Mouse (Mus musculus) embryonic facial prominence, embryonic 10.5 days (tissue): ENCODE data around the gene Il1rap. TPM values are rescaled to one million over a fixed set of nuclear protein-coding genes. Genes with fewer than 3 reads are reported as not detected.

Experiments used
- DNase-seq: peaks from one replicate; pipeline ENCODE4 v3.0.0-alpha.2; 2017; ENCODE audit warnings: low spot score
- H3K27ac ChIP-seq: fragments of 300-500 bp; sonication (generic); replicated peaks from 2 replicates; pipeline ENCODE4 v1.5.1; 2016; ENCODE audit warnings: mild to moderate bottlenecking
- H3K27me3 ChIP-seq: fragments of 300-500 bp; sonication (generic); replicated peaks from 2 replicates; pipeline ENCODE4 v1.6.1; 2016; ENCODE audit warnings: low read depth, mild to moderate bottlenecking; ENCODE audit not compliant: poor library complexity, severe bottlenecking
- H3K36me3 ChIP-seq: fragments of 300-500 bp; sonication (generic); replicated peaks from 2 replicates; pipeline ENCODE4 v1.6.1; 2016; ENCODE audit warnings: mild to moderate bottlenecking, moderate library complexity
- H3K4me1 ChIP-seq: fragments of 300-500 bp; sonication (generic); 2 replicates; pipeline ENCODE4 v1.6.1; 2016
- H3K4me3 ChIP-seq: fragments of 300-500 bp; sonication (generic); 2 replicates; pipeline ENCODE4 v1.5.1; 2016; ENCODE audit warnings: mild to moderate bottlenecking, moderate library complexity
- H3K9me3 ChIP-seq: fragments of 300-500 bp; sonication (generic); 2 replicates; pipeline ENCODE4 v1.6.1; 2016; ENCODE audit warnings: mild to moderate bottlenecking
- WGBS: fragments of 180-500 bp; shearing (Covaris S2); methylation state at CpG from one replicate; pipeline ENCODE4 v1.1.7; 2016; 5-methylcytosine and 5-hydroxymethylcytosine counted together
- polyA plus RNA-seq: library from polyadenylated mRNA; unstranded; fragments of >200 nt; fragmentation: Nextera tagmentation; extraction: Ambion mirVana; gene quantifications from 2 replicates; pipeline ENCODE4 v1.2.1, GENCODE M21; 2016

Gene Il1rap
- 2.9 and 3.0 TPM in 2 replicates for polyA plus RNA-seq

DNA sequence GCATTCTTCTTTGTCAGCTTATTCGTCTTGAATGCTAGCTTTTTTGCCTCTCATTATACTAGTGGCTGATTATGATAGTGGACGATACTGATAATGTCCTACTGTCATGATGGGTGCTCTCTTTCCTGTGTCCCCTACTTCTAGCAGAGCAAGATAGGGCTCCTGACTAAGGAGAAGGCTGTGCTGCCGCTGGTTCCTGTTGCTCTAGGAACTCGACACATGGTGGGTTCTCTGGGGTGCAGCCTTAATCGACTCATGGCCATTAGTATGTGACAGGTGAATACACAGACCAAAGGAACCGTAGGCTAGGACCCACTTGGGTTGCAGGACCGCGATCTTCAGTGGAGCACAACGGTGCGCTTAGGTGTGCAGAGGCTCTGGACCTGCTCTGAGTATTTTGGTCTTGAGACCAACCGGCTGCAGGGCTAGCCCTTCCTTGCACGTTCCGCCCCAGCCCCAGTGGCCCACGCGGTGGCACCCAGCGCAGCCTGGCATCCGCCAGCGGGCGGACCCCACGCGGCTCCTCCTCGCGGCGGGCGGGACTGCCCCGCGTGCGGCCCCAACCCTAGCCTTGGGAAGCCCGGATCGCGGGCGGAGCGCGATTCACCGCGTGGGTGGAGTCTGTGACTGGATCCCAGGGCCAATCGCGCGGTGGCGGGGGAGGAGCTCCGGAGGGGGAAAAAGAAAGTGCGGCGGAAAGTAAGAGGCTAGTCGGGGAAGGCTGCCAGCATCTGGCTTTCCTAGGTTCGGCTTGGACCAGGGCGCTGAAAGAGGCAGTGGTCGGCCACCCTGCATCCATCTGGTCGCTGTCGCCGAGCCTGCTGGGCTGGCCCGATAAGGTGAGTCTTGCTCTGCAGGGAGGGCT is at the start of gene Il1rap:
Gene Il1rap, plus strand, starts transcription at position 657 of the 865 bp plus-strand sequence.
- peak within 1 kb of the TSS; percentile 76 for H3K27ac ChIP-seq
- DNase-seq: peak; percentile 92
- WGBS: 3% methylated on average over 51 of the region's 51 CpGs

DNA sequence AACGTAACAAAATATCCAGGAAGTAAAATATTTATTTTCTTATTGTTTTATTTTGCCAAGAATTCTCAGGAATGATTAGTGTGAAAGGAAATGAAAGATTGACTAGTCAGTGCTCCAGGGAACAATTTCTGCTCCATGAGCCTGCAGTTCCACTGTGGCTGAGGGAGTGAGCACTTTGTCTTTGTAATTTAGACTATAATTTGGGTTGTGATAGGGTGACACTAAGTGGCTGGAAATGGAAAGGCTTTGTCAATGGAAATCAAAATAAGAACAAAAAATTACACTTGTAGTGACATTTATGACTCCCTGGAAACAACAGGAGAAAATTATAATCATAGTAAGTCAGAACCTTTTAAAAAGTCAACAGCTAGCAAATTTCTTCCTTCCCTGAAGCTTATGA is 49.2 kb upstream of the Il1rap start:
- DNase-seq: no peak
- no peak overlapping the region for H3K27ac ChIP-seq
- no peaks in the 10 kb centered on the region for H3K36me3 ChIP-seq
- H3K4me1 ChIP-seq: peaks cover 6% of the 10 kb centered on the region
- no peaks in the 10 kb centered on the region for H3K9me3 ChIP-seq
- WGBS: 71% methylated on average over 1 of the region's 1 CpGs
- H3K27me3 ChIP-seq: no peaks in the 10 kb centered on the region
- H3K4me3 ChIP-seq: no peak overlapping the region

More for the DNA sequence above, at the start of gene Il1rap:
- H3K9me3 ChIP-seq: no peaks in the 10 kb centered on the region
- H3K27me3 ChIP-seq: peaks cover 28% of the 10 kb centered on the region
- H3K36me3 ChIP-seq: no peaks in the 10 kb centered on the region
- H3K4me1 ChIP-seq: peaks cover 5% of the 10 kb centered on the region; the same call in 1 of the 2 replicates
- peak within 1 kb of the TSS; percentile 74 for H3K4me3 ChIP-seq

DNA sequence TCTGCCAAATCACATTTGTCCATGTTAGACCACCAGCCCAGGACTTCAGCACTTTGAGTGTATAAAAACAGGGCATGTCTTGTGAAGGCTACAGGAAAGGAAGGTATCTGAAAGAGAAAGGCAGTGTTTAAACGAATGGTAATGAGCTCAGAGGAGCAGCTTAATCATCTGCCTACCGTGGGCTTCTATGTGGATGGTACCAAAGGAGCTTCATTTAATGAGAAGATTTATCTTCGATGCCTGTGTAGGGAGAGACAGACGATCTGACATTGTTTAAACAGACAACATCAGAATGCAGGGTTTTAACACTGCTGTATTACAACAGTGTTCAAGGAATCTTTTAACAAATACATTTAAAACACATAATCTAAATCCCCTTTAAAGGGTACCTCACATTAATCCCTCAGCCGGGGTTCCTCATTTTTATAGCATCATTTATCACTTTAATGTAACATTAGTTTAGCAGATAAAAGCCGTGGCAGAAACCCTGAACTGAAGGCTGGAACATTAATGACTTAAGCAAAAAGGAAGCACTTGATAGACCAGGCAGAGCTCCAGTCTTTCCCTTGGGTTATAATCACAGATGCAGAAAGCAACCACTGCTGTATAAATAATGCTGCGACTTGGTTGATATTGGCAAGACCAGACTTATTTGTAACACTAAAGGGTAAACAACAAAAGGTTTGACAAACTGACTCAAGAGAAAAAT is 35.2 kb upstream of the Il1rap start:
- Histone ChIP-seq H3K4me3 (no peak overlapping the region), H3K4me1 (0 out of 2 replicates have a peak, but pooled peaks cover 6% of the 10 kb centered on the region), H3K27ac (no peak overlapping the region), H3K9me3 (no peaks in the 10 kb centered on the region), H3K36me3 (no peaks in the 10 kb centered on the region), H3K27me3 (no peaks in the 10 kb centered on the region)
- DNase-seq: no peak
- WGBS: 43% methylated on average over 7 of the region's 7 CpGs

DNA sequence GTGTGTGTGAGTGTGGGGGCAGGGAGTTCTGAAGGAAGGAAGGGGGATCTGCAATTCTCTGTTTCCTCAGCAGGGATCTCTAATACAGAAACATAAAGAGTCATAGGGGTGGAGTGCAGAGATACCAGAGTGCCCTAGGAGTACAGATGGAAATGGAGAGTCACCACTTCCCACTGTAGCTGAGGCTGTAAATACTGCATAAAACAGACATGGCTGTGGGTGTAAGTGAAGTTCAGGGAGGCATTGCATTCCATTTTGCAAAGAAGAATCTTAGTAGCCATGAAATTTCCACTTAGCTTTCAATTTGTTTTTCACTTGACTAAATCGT is 34.7 kb upstream of the Il1rap start:
- no peak for DNase-seq
- WGBS: 88% methylated on average over 1 of the region's 1 CpGs
- H3K9me3 ChIP-seq: no peaks in the 10 kb centered on the region
- H3K27me3 ChIP-seq: no peaks in the 10 kb centered on the region
- H3K27ac ChIP-seq: no peak overlapping the region
- H3K36me3 ChIP-seq: no peaks in the 10 kb centered on the region
- no peak overlapping the region for H3K4me3 ChIP-seq
- H3K4me1 ChIP-seq: 0 out of 2 replicates have a peak, but pooled peaks cover 6% of the 10 kb centered on the region

DNA sequence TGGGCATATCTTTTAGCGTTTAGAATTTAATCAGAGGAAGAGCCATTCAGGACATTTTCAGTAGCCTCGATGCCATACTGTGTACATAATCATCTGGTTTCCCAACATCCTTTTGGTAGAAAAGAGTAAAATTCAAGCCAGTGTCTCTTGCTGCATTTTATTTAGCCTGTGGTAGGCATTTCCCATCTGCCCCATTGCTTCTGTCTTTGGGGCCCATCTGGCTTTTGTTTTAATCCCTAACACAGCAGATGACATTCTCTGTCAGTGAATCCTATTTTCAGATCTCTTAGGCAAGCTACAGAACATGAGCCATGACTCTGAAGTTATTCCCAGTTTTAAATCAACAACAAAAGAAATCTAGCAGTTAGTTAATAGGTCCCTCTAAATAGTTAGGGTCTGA is 32.3 kb upstream of the Il1rap start:
- H3K4me1 ChIP-seq: 0 out of 2 replicates have a peak, but pooled peaks cover 6% of the 10 kb centered on the region
- H3K36me3 ChIP-seq: no peaks in the 10 kb centered on the region
- 92% methylated on average over 2 of the region's 2 CpGs for WGBS
- H3K9me3 ChIP-seq: no peaks in the 10 kb centered on the region
- no peak for DNase-seq
- no peaks in the 10 kb centered on the region for H3K27me3 ChIP-seq
- no peak overlapping the region for H3K4me3 ChIP-seq
- no peak overlapping the region for H3K27ac ChIP-seq

DNA sequence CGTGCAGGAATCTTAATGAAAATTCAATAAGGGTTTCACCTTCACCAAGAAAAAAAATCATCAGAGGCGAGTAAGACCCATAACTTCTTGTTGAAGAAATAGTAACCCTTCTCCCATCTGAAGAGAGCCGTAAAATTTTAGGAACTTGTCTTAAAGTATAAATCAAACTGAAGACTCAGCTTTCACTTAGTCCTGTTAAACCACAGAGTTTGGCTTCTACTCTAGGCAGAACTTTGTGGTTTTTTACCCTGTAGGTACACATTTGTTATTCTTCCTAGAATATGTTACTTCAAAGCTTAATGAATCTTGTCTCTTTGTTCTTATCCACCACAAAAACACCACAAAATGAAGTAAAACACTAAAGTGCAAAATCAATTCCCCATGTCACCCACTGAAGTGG is 29.3 kb upstream of the Il1rap start:
- no peaks in the 10 kb centered on the region for H3K36me3 ChIP-seq
- H3K27me3 ChIP-seq: no peaks in the 10 kb centered on the region
- no peak overlapping the region for H3K4me3 ChIP-seq
- 90% methylated on average over 3 of the region's 3 CpGs for WGBS
- DNase-seq: no peak
- no peak overlapping the region for H3K27ac ChIP-seq
- no peaks in the 10 kb centered on the region for H3K9me3 ChIP-seq
- H3K4me1 ChIP-seq: no peaks in the 10 kb centered on the region

DNA sequence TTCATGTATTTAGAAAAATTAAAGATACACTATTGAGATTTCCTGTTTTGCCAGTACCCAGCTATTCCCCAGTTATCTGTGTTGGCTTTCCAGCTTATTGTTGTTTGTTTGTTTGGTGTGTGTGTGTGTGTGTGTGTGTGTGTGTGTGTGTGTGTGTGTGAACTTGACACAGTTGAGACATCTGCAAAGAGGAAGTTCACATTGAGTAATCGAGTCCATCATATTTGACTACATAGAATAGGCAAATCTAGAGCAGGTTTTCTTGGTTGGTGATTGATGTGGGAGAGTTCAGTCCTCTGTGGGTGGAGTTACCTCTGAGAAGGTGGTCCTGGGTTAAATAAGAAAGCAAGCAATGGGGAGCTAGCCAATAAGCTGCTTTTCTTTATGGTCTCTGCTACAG is 22.7 kb upstream of the Il1rap start:
- WGBS: 86% methylated on average over 1 of the region's 1 CpGs
- no peak overlapping the region for H3K4me3 ChIP-seq
- no peaks in the 10 kb centered on the region for H3K27me3 ChIP-seq
- no peaks in the 10 kb centered on the region for H3K36me3 ChIP-seq
- no peak overlapping the region for H3K27ac ChIP-seq
- no peaks in the 10 kb centered on the region for H3K9me3 ChIP-seq
- H3K4me1 ChIP-seq: no peaks in the 10 kb centered on the region
- no peak for DNase-seq

DNA sequence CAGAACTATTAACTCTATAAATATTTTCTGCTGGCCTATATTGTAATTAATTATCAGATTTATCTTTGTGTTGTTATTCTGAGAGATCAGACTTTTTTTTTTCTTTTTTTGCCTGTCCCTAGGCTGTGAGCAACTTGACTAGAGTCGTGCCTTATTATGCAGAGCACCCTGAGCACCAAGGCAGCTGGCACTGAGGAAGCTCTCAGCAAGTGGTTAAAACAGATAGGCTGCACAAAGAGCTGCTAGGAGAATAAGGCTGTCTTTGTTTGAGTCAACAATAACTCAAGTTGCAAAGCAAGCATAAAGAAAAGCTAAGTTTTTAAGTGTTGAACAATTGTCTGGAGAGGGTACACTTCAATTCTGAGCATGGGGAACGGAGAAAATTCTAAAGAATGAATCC is 19.8 kb upstream of the Il1rap start:
- no peak for DNase-seq
- H3K4me3 ChIP-seq: no peak overlapping the region
- H3K4me1 ChIP-seq: no peaks in the 10 kb centered on the region
- no peaks in the 10 kb centered on the region for H3K36me3 ChIP-seq
- H3K27me3 ChIP-seq: no peaks in the 10 kb centered on the region
- WGBS: 42% methylated on average over 2 of the region's 2 CpGs
- H3K9me3 ChIP-seq: no peaks in the 10 kb centered on the region
- no peak overlapping the region for H3K27ac ChIP-seq

DNA sequence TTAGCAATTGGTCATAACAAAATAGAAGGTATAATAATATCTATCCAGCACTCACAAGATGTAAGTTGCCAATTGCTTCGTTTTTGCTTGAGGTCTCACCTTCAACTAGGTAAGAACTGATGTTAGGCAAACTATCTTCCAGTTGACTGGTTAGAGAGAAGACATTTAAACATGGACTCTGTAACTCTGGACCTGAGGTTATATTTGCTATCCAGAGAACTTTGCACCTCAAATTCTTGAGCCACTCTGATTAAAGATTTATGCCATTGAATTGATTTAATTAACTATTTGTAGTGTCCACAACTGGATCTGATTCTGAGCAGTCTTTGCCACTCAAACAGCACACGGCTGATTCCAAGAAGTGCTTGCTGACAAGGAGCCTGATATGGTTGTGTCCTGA is 18.7 kb upstream of the Il1rap start:
- Histone ChIP-seq H3K4me1 (no peaks in the 10 kb centered on the region), H3K4me3 (no peak overlapping the region), H3K27me3 (no peaks in the 10 kb centered on the region), H3K36me3 (no peaks in the 10 kb centered on the region), H3K27ac (no peak overlapping the region), H3K9me3 (no peaks in the 10 kb centered on the region)
- no peak for DNase-seq
- 80% methylated on average over 2 of the region's 2 CpGs for WGBS

DNA sequence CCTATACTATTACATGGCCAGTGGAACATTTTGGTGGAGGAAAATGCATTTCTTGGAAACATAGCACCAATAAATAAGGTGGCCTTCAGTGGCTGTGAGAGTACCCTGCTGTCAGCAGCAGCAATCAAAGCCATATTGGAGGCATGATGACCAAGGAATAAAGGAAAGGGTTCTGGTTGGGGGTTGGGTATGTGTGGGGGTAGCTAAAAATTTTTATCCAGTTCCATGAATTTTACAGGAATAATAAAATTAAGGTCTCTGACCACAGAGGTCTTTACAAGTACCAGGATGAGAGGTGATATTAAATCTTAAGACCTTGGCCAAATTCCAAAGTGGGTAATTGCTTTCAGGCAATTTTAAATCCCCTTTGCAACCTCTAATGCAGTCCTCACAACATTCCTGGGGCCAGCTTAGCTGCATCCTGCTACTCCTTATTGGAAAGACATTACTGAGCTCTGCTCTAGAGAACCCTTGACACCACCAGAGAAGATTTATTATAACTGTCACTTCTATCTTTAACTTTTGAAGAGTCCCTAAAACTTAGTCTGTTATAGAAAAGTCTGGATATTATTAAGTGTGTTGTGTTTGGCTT is 12.0 kb upstream of the Il1rap start:
- Histone ChIP-seq H3K4me3 (no peak overlapping the region), H3K27me3 (no peaks in the 10 kb centered on the region), H3K4me1 (no peaks in the 10 kb centered on the region), H3K27ac (no peak overlapping the region), H3K36me3 (no peaks in the 10 kb centered on the region), H3K9me3 (no peaks in the 10 kb centered on the region)
- DNase-seq: no peak

DNA sequence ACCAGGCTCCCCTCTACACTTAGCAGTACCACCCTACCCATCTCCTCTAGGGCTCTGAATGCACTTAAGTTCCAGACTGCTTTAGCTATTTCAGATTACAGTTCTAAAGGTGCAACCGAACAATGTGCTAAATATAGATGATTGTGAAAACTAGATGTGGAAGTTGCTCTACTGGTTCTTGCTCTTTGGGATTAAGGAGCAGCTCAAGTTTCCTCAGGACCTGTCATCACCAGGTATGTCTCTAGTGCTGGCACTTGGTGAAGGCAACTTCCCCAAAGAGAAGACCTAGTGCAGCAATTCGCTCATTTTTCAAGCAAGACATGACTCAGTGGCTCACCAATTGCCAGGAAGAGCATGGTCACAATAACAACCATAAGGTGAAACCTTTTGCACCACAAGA is 9.7 kb upstream of the Il1rap start:
- WGBS: 82% methylated on average over 2 of the region's 2 CpGs

DNA sequence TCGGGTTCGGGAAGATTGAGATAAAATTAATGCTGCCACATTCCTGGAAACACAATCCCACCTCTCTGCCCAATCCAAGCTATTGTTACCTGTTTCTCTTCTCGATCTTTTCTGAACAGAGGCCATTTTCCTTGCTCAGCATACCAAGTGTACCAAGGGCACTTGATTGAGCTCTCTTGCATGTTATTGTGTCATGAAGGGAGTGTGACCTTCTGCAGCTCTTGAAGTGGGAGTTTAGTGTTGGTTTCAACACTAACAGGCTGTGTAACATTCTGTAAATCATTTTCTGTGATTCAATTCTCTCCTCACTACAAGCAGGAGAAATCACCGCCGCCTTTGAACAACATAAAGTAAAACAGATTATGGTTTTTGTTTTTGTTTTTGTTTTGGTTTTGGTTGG is 7.3 kb upstream of the Il1rap start:
- H3K4me3 ChIP-seq: no peak overlapping the region
- WGBS: 92% methylated on average over 5 of the region's 5 CpGs
- no peaks in the 10 kb centered on the region for H3K9me3 ChIP-seq
- no peaks in the 10 kb centered on the region for H3K27me3 ChIP-seq
- no peak for DNase-seq
- H3K4me1 ChIP-seq: no peaks in the 10 kb centered on the region
- H3K27ac ChIP-seq: no peak overlapping the region
- H3K36me3 ChIP-seq: no peaks in the 10 kb centered on the region

More for the DNA sequence above, 9.7 kb upstream of the Il1rap start:
- no peaks in the 10 kb centered on the region for H3K36me3 ChIP-seq
- no peaks in the 10 kb centered on the region for H3K27me3 ChIP-seq
- no peaks in the 10 kb centered on the region for H3K9me3 ChIP-seq
- no peak overlapping the region for H3K4me3 ChIP-seq
- H3K27ac ChIP-seq: no peak overlapping the region
- no peaks in the 10 kb centered on the region for H3K4me1 ChIP-seq
- DNase-seq: no peak
